Mouse (Mus musculus) testis, postnatal 10 days (tissue): ENCODE measurements around the gene Syce2.
A peak's percentile ranks its signal among the peaks of the same experiment; 100 is the strongest.

Source experiments
- DNase-seq: peaks from one replicate; pipeline ENCODE4 v3.0.0; 2021; ENCODE audit warnings: low spot score

Syce2 gene

DNA sequence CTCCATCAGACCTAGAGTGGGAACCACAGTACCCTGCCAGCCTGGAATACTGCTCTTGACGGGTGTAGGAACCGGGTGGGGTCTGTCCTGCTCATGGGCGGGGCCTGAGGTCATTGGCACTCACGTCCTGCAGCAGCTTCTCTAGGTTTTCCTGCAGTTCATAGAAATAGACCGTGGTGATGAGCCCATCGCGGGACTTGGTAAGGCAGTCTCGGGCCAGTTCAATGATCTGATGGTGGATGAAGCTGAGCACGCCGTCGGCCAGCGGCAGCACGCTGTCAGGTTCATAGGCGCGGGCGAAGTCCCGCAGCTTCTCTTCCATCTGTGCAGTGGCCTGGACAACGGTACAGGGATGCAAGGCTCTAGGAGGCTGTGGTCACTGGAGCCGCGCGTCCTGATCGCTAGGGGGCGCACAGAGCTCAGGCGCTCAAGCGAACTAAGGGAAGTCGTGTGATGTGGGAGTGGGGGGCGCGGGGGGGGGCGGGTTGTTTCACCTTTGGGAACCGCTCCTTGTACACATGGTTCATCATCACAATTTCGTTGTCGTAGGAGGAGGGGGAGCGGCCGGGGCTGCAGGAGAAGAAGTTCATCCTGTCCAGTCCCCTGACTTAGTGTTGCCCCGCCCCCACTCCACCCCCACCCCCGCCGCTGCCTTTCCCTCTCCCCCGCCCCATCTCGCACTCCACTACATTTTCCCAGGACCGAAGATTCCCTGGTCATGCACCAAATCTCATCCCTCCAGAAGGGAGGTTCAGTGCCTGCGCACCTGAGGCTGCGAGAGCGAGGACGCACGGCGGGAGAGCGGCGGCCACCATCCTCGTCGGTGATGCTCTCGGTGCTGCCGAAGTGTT is 56.8 kb downstream of the Syce2 start:
- DNase-seq = peak; percentile 85

DNA sequence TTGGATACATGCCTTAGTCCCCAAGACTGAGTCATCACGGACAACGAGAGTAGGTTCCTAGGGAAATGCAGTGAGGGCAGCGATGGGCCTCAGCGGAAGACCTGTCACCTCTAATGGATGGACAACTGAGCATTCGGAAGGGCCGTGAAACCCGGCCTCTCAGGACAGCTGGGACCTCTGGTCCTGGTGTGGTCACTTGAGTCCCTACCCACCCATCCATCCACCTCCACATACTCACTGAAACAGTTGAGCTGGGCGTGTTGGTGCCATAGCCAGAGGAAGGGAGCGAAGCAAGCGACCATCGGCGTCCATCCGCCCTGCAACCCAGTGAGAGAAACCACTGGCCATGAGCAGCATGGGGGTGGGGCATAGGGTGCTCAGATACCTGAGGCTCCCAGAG is 58.7 kb downstream of the Syce2 start:
- no peak for DNase-seq

DNA sequence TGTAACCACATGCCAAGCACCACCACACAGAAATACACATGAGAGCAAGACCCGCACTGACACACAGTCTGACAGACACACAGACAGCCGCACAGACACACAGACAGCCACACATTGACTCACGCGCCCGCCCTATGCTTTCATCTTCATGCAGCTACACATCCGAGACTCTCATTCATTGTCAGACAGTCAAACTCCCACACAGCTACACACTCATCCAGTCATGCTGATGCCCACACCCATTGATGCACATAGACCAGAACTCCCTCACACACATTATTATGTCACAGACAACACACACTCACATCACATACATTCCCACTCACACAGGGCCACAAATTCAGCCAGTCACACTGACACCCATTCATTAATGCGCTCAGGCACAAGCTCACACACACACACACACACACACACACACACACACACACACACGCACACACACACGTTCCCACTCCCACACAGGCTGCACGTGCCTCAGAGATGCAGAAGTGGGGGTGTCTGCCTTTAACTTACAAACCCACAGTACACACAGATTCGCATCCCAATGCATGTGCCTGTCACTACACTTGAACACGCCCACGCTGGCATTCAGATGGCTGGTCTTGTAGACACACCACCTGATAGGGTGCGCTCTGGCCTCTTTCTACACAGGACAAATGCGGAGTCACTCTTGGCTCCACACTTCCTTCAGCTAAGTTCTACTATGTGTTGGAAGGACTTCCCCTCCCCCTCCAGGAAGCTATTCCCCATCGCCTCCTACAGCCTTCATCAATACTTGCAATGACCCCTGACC is 62.1 kb downstream of the Syce2 start:
- DNase-seq = no peak

DNA sequence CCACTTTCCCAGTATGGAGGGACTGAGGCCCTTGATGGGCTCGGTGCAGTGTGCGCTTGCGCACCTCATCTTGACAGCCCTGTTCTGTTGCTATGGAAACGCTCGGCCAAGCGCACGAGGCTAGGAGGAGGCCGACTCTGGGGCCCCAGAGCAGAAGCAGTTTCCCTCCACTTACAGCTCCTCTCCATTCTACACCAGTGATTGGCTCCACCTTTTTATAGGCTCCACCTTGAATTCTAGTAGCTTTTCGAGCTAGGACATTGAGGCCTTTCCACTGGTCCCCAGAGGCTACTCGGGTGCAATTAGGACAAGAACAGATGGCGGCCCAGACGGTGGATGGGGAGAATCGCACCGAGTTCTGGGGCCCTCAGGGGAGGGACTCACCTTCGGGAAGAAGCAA is 62.9 kb downstream of the Syce2 start:
- DNase-seq = no peak

DNA sequence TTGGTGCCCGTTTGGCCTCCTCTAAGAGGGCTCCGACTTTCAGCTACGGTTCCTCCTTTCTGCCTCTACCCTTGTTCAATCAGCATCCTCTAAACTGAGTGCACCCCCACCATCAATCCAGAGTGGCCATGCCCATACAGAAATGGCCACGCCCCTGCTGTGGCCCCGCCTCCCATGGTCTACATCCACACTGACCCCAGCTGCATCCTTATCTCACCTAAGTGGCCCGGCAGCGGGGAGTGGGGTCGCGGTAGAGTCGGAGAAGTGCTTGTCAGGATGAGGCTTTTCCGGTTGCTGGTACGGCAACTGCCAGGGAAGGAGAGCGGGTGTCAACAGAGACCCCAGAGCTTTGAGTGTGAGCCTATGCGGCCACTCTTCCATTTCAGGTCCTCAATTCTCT is 63.6 kb downstream of the Syce2 start:
- DNase-seq = no peak

DNA sequence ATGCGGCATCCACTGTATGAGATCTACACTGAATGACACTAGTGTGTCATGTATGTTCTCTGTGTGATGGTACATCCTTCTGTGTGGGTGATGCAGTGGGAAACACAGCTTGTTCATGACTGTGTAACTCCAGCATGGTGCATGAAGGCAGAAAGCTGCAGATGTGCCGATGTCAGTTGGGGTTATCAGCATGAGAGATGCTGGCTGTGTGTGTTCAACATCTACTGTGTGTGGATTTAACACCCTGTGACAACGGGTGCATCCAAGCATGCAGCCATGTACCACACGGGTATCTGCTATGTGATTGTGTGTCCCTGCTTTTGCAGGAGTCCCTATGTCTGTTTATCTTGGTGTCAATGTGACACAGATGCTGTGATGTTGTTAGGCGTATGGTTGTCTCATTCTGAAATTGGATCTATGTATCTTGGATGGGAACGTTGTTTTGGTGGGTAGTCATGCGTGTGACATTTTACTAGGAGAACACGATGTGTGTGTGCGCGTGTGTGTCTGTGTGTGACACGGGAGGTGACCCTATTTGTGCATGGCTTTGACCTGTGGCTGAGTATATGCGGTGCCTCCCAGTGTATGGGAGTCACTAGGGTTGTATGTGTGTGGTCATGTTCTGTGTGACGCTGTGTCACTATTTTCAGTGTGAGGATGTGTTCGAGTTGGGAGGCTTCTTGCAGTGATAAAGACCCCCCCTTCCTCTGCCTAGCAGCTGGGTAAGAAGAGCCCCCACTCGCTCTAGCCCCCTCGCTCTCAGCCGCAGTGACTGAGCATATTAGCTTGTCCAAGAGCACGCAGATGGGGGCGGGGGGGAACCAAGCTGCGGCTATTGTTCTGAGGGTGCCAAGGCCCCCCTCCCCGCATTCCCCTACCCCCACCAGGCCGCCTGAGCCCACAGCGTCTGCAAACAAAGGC is 64.4 kb downstream of the Syce2 start:
- DNase-seq = no peak

DNA sequence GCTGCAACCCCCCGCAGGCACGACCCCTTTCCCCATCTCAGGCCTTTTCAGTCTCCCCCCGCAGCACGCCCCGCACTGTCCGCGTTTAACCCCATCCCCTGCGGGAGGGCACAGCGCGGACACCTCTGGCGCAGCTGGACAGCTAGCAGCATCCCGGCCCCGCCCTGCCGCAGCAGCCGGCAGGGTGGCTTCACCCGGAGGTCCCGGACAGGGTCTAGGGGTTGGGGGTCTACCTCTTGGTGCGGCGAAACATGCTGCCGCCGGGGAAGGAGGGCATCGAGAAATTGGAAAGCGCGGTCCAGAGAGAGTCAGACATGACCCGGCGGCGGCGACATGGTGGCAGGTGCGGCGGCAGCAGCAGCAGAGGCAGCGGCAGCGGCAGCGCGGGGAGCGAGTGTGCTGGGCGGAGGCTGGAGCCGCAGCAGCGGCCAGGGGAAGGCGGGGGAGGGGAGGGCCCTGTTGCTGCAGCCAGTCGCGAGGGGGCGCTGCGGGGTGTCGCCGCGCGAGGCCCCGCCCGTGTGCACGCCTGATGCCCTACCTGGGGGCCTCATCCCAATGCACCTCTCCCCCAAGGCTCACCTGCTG is 65.1 kb downstream of the Syce2 start, which contains the start of gene Mast1:
TSS of gene Mast1 (minus strand) at position 398 of the 585 bp plus-strand sequence.
- peak; percentile 80 for DNase-seq
